Mouse (Mus musculus) heart, embryonic 11.5 days (tissue): Measurements from ENCODE around the gene 4930447C04Rik. TPM values are rescaled to one million over a fixed set of nuclear protein-coding genes. Genes with fewer than 3 reads are reported as not detected.
A peak's percentile ranks its signal among the peaks of the same experiment; 100 is the strongest.

Source experiments
- ATAC-seq: fragments of 200-750 bp; cut with Nextera tagmentation; replicated peaks from 2 replicates; pipeline ENCODE4 v1.8.0; 2017; ENCODE audit warnings: moderate library complexity; ENCODE audit not compliant: insufficient number of reproducible peaks, low FRiP score, low TSS enrichment
- H3K27ac ChIP-seq: fragments of 300-500 bp; sonication (generic); 2 replicates; pipeline ENCODE4 v1.5.1; 2014; ENCODE audit warnings: mild to moderate bottlenecking, low read depth, low read length
- H3K27me3 ChIP-seq: fragments of 300-500 bp; sonication (generic); 2 replicates; pipeline ENCODE4 v1.6.1; 2014; ENCODE audit warnings: mild to moderate bottlenecking, low read length, mixed read lengths; ENCODE audit not compliant: control insufficient read depth, insufficient read depth
- H3K36me3 ChIP-seq: fragments of 300-500 bp; sonication (generic); 2 replicates; pipeline ENCODE4 v1.6.1; 2014; ENCODE audit warnings: mild to moderate bottlenecking, low read length, moderate library complexity, mixed read lengths; ENCODE audit not compliant: control insufficient read depth, insufficient read depth
- H3K4me1 ChIP-seq: fragments of 300-500 bp; sonication (generic); 2 replicates; pipeline ENCODE4 v1.6.1; 2014; ENCODE audit warnings: low read length; ENCODE audit not compliant: control insufficient read depth, insufficient read depth
- H3K4me2 ChIP-seq: fragments of 300-500 bp; sonication (generic); 2 replicates; pipeline ENCODE4 v1.6.1; 2014; ENCODE audit warnings: mild to moderate bottlenecking, moderate library complexity
- H3K4me3 ChIP-seq: fragments of 300-500 bp; sonication (generic); 2 replicates; pipeline ENCODE4 v1.5.1; 2014; ENCODE audit warnings: low read depth, low read length
- H3K9ac ChIP-seq: fragments of 300-500 bp; sonication (generic); 2 replicates; pipeline ENCODE4 v1.6.1; 2014; ENCODE audit warnings: mild to moderate bottlenecking, low read depth, low read length, moderate library complexity
- H3K9me3 ChIP-seq: fragments of 300-500 bp; sonication (generic); replicated peaks from 2 replicates; pipeline ENCODE4 v1.6.1; 2016; ENCODE audit warnings: low read length; ENCODE audit not compliant: control insufficient read depth
- WGBS: fragments of 180-500 bp; shearing (Covaris S2); extraction: QIAGEN DNeasy Blood & Tissue Kit; methylation state at CpG from one replicate; pipeline ENCODE4 v1.1.7; 2014; ENCODE audit not compliant: insufficient replicate concordance; 5-methylcytosine and 5-hydroxymethylcytosine counted together
- polyA plus RNA-seq: library from polyadenylated mRNA; unstranded; fragments of >200 nt; fragmentation: Nextera tagmentation; extraction: Ambion mirVana; gene quantifications from 2 replicates; pipeline ENCODE4 v1.2.1, GENCODE M21; 2014

The 4930447C04Rik gene
- 2.6 and 5.0 TPM in 2 replicates for polyA plus RNA-seq

- Histone ChIP-seq H3K4me2 (peak within 1 kb of the TSS; percentile 65), H3K27me3 (peaks cover 91% of the 10 kb centered on the region), H3K27ac (no peak within 1 kb of the TSS), H3K4me1 (peaks cover 12% of the 10 kb centered on the region), H3K4me3 (peak within 1 kb of the TSS; percentile 34), H3K9me3 (no peaks in the 10 kb centered on the region), H3K36me3 (no peaks in the 10 kb centered on the region), H3K9ac (no peak within 1 kb of the TSS)
- under 1% methylated on average over 39 of the region's 39 CpGs for WGBS
- ATAC-seq = no peak
These were observed at the start of gene 4930447C04Rik for GRCm38 (mm10) chr12:72940071-72940821. Gene 4930447C04Rik (minus strand): TSS chr12:72940774.

- 83% methylated on average over 8 of the region's 8 CpGs for WGBS
These were observed 42.7 kb upstream of the 4930447C04Rik start for GRCm38 (mm10) chr12:72983071-72983857.

GRCm38 (mm10) chr12:72982616-72983015 is 42.0 kb upstream of the 4930447C04Rik start:
- 75% methylated on average over 10 of the region's 10 CpGs for WGBS
- ATAC-seq = no peak
- Histone ChIP-seq H3K9ac (no peak overlapping the region), H3K27me3 (no peaks in the 10 kb centered on the region), H3K4me2 (no peak overlapping the region), H3K4me1 (no peaks in the 10 kb centered on the region), H3K36me3 (no peaks in the 10 kb centered on the region), H3K4me3 (no peak overlapping the region), H3K9me3 (no peaks in the 10 kb centered on the region), H3K27ac (no peak overlapping the region)

More at GRCm38 (mm10) chr12:72983071-72983857, 42.7 kb upstream of the 4930447C04Rik start:
- Histone ChIP-seq H3K4me2 (no peak overlapping the region), H3K27me3 (no peaks in the 10 kb centered on the region), H3K4me3 (no peak overlapping the region), H3K9me3 (no peaks in the 10 kb centered on the region), H3K27ac (no peak overlapping the region), H3K36me3 (no peaks in the 10 kb centered on the region), H3K4me1 (no peaks in the 10 kb centered on the region), H3K9ac (no peak overlapping the region)
- ATAC-seq = no peak

GRCm38 (mm10) chr12:72979236-72979635 is 38.7 kb upstream of the 4930447C04Rik start:
- H3K36me3 ChIP-seq = no peaks in the 10 kb centered on the region
- WGBS = 45% methylated on average over 5 of the region's 5 CpGs
- no peak overlapping the region for H3K27ac ChIP-seq
- no peaks in the 10 kb centered on the region for H3K4me1 ChIP-seq
- ATAC-seq = no peak
- no peak overlapping the region for H3K4me2 ChIP-seq
- no peaks in the 10 kb centered on the region for H3K27me3 ChIP-seq
- H3K9ac ChIP-seq = no peak overlapping the region
- no peak overlapping the region for H3K4me3 ChIP-seq
- H3K9me3 ChIP-seq = no peaks in the 10 kb centered on the region

GRCm38 (mm10) chr12:72977851-72978250 is 37.3 kb upstream of the 4930447C04Rik start:
- no peak overlapping the region for H3K4me2 ChIP-seq
- H3K27me3 ChIP-seq = no peaks in the 10 kb centered on the region
- H3K36me3 ChIP-seq = no peaks in the 10 kb centered on the region
- H3K4me1 ChIP-seq = no peaks in the 10 kb centered on the region
- no peak for ATAC-seq
- H3K9me3 ChIP-seq = no peaks in the 10 kb centered on the region
- WGBS = 88% methylated on average over 3 of the region's 3 CpGs
- no peak overlapping the region for H3K4me3 ChIP-seq
- H3K9ac ChIP-seq = no peak overlapping the region
- H3K27ac ChIP-seq = no peak overlapping the region

GRCm38 (mm10) chr12:72976718-72977117 is 36.1 kb upstream of the 4930447C04Rik start:
- peak overlapping the region; percentile 40 for H3K4me3 ChIP-seq
- ATAC-seq = peak; percentile 65; the same call in 1 of the 2 replicates
- H3K9ac ChIP-seq = peak overlapping the region; percentile 16; the same call in 1 of the 2 replicates
- 1% methylated on average over 12 of the region's 12 CpGs for WGBS
- H3K36me3 ChIP-seq = no peaks in the 10 kb centered on the region
- H3K4me1 ChIP-seq = no peaks in the 10 kb centered on the region
- peak overlapping the region; percentile 75 for H3K4me2 ChIP-seq
- peaks cover 4% of the 10 kb centered on the region; the same call in 1 of the 2 replicates for H3K27me3 ChIP-seq
- no peak overlapping the region for H3K27ac ChIP-seq
- no peaks in the 10 kb centered on the region for H3K9me3 ChIP-seq

- Histone ChIP-seq H3K27me3 (peaks cover 6% of the 10 kb centered on the region), H3K4me2 (peak overlapping the region; percentile 75), H3K9me3 (no peaks in the 10 kb centered on the region), H3K4me3 (peak overlapping the region; percentile 40), H3K36me3 (no peaks in the 10 kb centered on the region), H3K9ac (peak overlapping the region; percentile 16; the same call in 1 of the 2 replicates), H3K4me1 (no peaks in the 10 kb centered on the region), H3K27ac (no peak overlapping the region)
- WGBS = 2% methylated on average over 7 of the region's 7 CpGs
- no peak for ATAC-seq
These were observed 35.6 kb upstream of the 4930447C04Rik start for GRCm38 (mm10) chr12:72976172-72976571.

- Histone ChIP-seq H3K9me3 (no peaks in the 10 kb centered on the region), H3K4me3 (no peak overlapping the region), H3K27me3 (peaks cover 6% of the 10 kb centered on the region), H3K36me3 (no peaks in the 10 kb centered on the region), H3K9ac (no peak overlapping the region), H3K27ac (no peak overlapping the region), H3K4me2 (no peak overlapping the region), H3K4me1 (no peaks in the 10 kb centered on the region)
- 3% methylated on average over 6 of the region's 6 CpGs for WGBS
- ATAC-seq = no peak
These were observed 32.6 kb upstream of the 4930447C04Rik start for GRCm38 (mm10) chr12:72973161-72973560.
